Mouse (Mus musculus): ENCODE measurements around the gene Ltbp1.

DNA sequence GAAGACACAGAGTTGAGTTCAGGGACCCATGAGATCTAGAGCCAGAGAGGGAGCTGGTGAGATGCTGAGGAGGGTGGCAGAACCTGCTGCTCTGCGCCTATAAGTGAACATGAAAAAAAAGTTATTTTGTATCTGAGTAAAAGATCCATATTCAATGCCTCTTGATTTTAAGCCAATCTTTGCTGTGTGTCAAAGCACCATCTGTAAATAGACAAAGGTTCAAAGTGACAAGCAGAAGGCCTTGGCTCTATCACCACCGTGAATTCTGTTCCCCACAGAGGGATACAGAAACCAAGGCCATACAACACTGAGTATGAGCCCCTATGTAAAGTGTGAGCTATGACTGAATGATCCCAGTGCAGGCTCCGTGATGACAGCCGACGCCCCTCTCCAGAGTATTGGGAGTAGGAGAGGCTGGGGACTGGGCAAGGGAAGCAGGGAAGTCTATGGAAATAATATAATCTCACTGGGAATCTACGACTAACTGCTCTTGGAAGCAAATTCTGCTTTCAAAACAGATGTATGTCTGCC, 326.1 kb downstream of the Ltbp1 start:
- TF ChIP-seq POLR2A (IDR thresholded peaks at IDR 0.05; ENCODE audit: insufficient read depth, low read depth, low read length) = no peak
- no peak for TF ChIP-seq CTCF (IDR thresholded peaks at IDR 0.05)
